Mouse (Mus musculus) G1E (cell line): ENCODE data around the gene Stk32c. TPM values are rescaled to one million over a fixed set of nuclear protein-coding genes. Genes with fewer than 3 reads are reported as not detected.

ENCODE experiments used
- ATAC-seq: 2 replicates; pipeline ENCODE4 v1.8.0; 2016; ENCODE audit warnings: mild to moderate bottlenecking; ENCODE audit not compliant: insufficient number of reproducible peaks, poor library complexity, low FRiP score, severe bottlenecking; ENCODE audit errors: extremely low read depth
- DNase-seq: peaks from one replicate; pipeline ENCODE4 v3.0.0; 2012; ENCODE audit warnings: low spot score
- H3K27me3 ChIP-seq: 2 replicates; pipeline ENCODE4 v1.6.1; 2012; ENCODE audit warnings: mild to moderate bottlenecking, low read length, inconsistent platforms; ENCODE audit not compliant: insufficient read depth
- H3K36me3 ChIP-seq: replicated peaks from 2 replicates; pipeline ENCODE3; 2012; ENCODE audit warnings: mild to moderate bottlenecking, inconsistent platforms
- H3K4me1 ChIP-seq: 2 replicates; pipeline ENCODE4 v1.6.1; 2012; ENCODE audit warnings: low read depth, low read length, inconsistent platforms, mixed read lengths; ENCODE audit not compliant: insufficient read depth
- H3K4me3 ChIP-seq: 2 replicates; pipeline ENCODE4 v1.5.1; 2012; ENCODE audit warnings: low read depth, mild to moderate bottlenecking, inconsistent platforms, low read length, moderate library complexity, mixed read lengths
- H3K9me3 ChIP-seq: replicated peaks from 2 replicates; pipeline ENCODE4 v1.6.1; 2012; ENCODE audit warnings: inconsistent platforms
- CTCF ChIP-seq: IDR thresholded peaks from 2 replicates; pipeline ENCODE4 v1.5.1; 2012; ENCODE audit warnings: low read depth, low read length, inconsistent platforms, mixed read lengths
- GATA1 ChIP-seq: IDR thresholded peaks from 2 replicates; pipeline ENCODE4 v1.6.1; 2012; ENCODE audit warnings: borderline replicate concordance, low read length, inconsistent platforms, mixed read lengths
- GATA2 ChIP-seq: IDR thresholded peaks from 2 replicates; pipeline ENCODE4 v1.6.1; 2012; ENCODE audit warnings: low read depth, low read length, inconsistent platforms, borderline replicate concordance
- POLR2AphosphoS5 ChIP-seq: IDR thresholded peaks from 2 replicates; pipeline ENCODE4 v1.6.1; 2012; ENCODE audit warnings: low read depth, low read length, inconsistent platforms; ENCODE audit not compliant: insufficient replicate concordance
- TAL1 ChIP-seq: conservative IDR thresholded peaks from 2 replicates; pipeline ENCODE4 v1.6.1; 2012; ENCODE audit warnings: low read depth, low read length, inconsistent platforms, mixed read lengths
- polyA plus RNA-seq: library from polyadenylated mRNA; stranded (reverse); fragments of >175 nt; gene quantifications from 2 replicates; pipeline ENCODE4 v1.2.3, GENCODE M21; 2012
- total RNA-seq, 2 experiments: library from RNA; stranded (forward) in 1 of 2; stranded (reverse) in 1 of 2; fragments of 200-1000 nt in 1 of 2; fragments of >200 nt in 1 of 2; fragmentation: Nextera tagmentation in 1 of 2; gene quantifications; 2 replicates each; pipeline ENCODE4 v1.2.3; 2014 to 2017

Gene Stk32c
- total and polyA plus RNA-seq, 3 experiments: not detected

DNA sequence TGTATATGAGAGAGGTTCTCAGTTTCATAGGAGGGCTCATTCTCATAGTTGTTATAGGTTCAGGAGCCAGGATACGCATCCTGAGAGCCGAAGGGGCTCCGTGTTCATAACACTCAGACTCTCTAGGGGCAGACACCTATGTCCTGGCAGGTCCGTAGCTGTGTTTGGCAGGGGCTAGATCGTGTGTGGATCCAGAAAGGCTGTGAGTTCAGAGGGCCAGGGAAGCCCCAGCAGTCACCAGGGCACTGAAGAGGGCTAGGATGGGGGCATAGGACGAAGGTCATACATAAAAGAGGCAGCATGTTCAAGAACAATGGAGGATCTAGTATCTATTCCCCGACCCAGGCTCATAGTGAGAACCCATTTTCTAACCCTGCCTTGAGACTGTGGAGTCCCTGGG lies 117.8 kb downstream of the Stk32c start:
- Histone ChIP-seq H3K4me3 (no peak overlapping the region), H3K36me3 (no peaks in the 10 kb centered on the region), H3K4me1 (no peaks in the 10 kb centered on the region), H3K27me3 (no peaks in the 10 kb centered on the region), H3K9me3 (peaks cover 83% of the 10 kb centered on the region)
- TF ChIP-seq CTCF (no peak), GATA1 (no peak), POLR2AphosphoS5 (no peak), GATA2 (no peak), TAL1 (no peak)
- no peak for DNase-seq
- ATAC-seq: no peak

DNA sequence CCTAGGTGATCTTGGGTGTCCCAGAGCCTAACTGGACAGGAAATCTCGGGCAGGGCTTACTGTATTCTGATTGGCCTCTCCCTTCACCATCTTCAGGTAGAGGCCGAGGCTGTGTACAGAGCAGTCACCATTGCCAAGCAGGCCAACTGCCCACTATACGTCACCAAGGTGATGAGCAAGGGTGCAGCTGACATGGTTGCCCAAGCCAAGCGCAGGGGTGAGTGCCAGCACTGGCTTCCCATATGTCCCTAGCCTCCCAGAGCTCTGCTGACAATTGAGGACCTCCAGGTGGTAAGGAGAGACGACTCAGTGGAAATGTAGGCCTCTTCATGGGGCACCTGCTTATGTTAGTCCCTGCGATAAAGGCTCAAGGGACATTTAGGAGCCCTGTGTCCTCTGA lies 118.3 kb downstream of the Stk32c start:
- TF ChIP-seq TAL1 (no peak), GATA2 (no peak), CTCF (no peak), GATA1 (no peak), POLR2AphosphoS5 (no peak)
- Histone ChIP-seq H3K4me3 (no peak overlapping the region), H3K4me1 (no peaks in the 10 kb centered on the region), H3K9me3 (peaks cover 82% of the 10 kb centered on the region), H3K27me3 (no peaks in the 10 kb centered on the region), H3K36me3 (no peaks in the 10 kb centered on the region)
- ATAC-seq (no peak), DNase-seq (no peak)

DNA sequence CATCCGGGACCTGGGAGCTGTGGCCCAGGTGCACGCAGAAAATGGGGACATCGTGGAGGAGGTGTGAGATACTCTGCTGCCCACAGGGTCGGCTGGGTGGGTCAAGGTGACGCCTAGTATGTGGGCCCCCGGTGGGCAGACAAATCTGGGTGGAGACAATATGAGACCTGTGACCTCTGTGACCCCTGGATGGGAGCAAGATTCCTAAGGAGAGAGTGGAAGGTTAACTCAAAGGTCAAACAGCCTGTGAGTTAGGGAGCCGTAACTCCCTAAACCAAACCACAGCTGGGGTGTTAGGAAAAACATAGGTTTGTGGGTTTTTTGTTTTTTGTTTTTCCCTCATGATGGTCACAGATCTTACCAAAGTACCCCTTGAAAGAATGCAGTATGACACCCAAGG lies 119.3 kb downstream of the Stk32c start:
- H3K4me3 ChIP-seq: no peak overlapping the region
- TF ChIP-seq GATA1 (no peak), TAL1 (no peak), CTCF (no peak), GATA2 (no peak), POLR2AphosphoS5 (no peak)
- no peaks in the 10 kb centered on the region for H3K27me3 ChIP-seq
- H3K4me1 ChIP-seq: no peaks in the 10 kb centered on the region
- ATAC-seq (no peak), DNase-seq (no peak)
- no peaks in the 10 kb centered on the region for H3K36me3 ChIP-seq
- H3K9me3 ChIP-seq: peaks cover 83% of the 10 kb centered on the region

DNA sequence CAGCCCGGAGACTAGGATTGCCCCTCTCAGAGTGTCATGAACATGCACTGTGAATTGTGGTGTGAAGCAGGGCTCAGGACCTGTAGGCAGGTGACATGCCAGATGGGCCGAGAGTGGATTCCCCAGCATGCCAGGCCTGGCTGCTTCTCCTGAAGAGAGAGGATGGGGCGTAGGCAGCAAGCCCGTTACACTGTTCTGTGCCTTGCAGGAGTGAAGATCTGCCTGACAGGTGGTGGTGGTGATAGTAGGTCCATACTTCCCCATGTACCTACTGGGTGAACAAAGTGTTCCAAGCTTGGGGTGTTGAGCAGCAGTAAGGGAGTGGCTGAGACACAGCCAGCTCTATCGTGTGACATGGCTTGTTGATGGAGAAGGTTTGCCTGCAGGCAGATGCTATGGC lies 120.0 kb downstream of the Stk32c start:
- Histone ChIP-seq H3K4me3 (no peak overlapping the region), H3K27me3 (no peaks in the 10 kb centered on the region), H3K9me3 (peaks cover 83% of the 10 kb centered on the region), H3K36me3 (no peaks in the 10 kb centered on the region), H3K4me1 (no peaks in the 10 kb centered on the region)
- DNase-seq: no peak
- no peak for TF ChIP-seq TAL1
- no peak for TF ChIP-seq CTCF
- no peak for TF ChIP-seq GATA2
- TF ChIP-seq GATA1: no peak
- TF ChIP-seq POLR2AphosphoS5: no peak
- ATAC-seq: no peak

DNA sequence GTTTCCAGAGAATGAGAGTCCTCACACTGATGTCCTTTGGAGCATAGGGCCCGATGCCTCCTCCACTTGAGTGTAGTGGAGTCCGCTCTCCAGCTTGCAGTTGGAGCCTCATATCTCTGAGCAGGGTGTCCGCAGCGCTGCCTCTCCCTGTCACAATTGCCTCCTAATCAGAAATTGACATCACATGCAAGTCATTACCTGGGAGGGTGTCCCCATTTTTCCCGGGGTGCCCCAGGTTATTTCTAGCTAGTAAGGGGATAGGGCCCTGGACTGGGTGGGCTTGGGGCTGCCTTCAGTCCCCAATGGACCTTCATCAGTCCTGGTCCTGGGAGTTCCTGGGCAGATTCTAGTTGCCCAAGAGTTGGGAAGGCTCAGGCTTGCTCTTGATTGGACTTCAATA lies 120.4 kb downstream of the Stk32c start:
- H3K9me3 ChIP-seq: peaks cover 81% of the 10 kb centered on the region
- no peak for ATAC-seq
- H3K4me3 ChIP-seq: no peak overlapping the region
- DNase-seq: no peak
- no peak for TF ChIP-seq CTCF
- no peak for TF ChIP-seq TAL1
- no peak for TF ChIP-seq GATA2
- no peak for TF ChIP-seq POLR2AphosphoS5
- TF ChIP-seq GATA1: no peak
- H3K27me3 ChIP-seq: no peaks in the 10 kb centered on the region
- no peaks in the 10 kb centered on the region for H3K36me3 ChIP-seq
- no peaks in the 10 kb centered on the region for H3K4me1 ChIP-seq

DNA sequence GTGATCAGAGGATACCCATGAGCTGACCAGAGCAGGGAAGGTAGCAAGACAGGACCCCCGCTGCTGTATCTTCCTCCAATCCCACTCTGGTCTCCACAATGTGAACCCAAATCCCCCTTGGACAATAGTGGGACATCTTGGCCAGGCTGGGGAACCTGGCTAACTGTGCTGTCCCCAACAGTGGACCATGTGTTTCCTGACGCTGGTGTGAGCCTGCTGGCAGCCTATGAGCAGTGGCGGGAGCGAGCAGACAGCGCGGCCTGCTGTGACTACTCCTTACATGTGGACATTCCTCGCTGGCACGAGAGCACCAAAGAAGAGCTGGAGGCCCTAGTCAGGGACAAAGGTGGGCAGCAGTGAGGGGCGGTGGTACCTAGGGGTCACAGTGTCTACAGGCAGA lies 121.4 kb downstream of the Stk32c start:
- TF ChIP-seq POLR2AphosphoS5 (no peak), CTCF (no peak), GATA2 (no peak), TAL1 (no peak), GATA1 (no peak)
- H3K27me3 ChIP-seq: no peaks in the 10 kb centered on the region
- DNase-seq: no peak
- ATAC-seq: no peak
- H3K4me3 ChIP-seq: no peak overlapping the region
- H3K9me3 ChIP-seq: peaks cover 75% of the 10 kb centered on the region
- H3K4me1 ChIP-seq: no peaks in the 10 kb centered on the region
- H3K36me3 ChIP-seq: no peaks in the 10 kb centered on the region
